Mouse (Mus musculus) heart, postnatal 10 days (tissue): ENCODE measurements around the gene Myh1. TPM values are rescaled to one million over a fixed set of nuclear protein-coding genes. Genes with fewer than 3 reads are reported as not detected.
A peak's percentile ranks its signal among the peaks of the same experiment; 100 is the strongest.

ENCODE experiments used
- DNase-seq, 2 experiments: peaks; one replicate each; pipeline ENCODE4 v3.0.0; 2021
- intact Hi-C: fragments of 180-260 bp; cut with DNase I; formaldehyde crosslinking; loops from one replicate; pipeline ENCODE4 v1.15.1; 2025
- total RNA-seq, 2 experiments: library from RNA; stranded (reverse); gene quantifications; 2 replicates each; pipeline ENCODE4 v1.2.3; 2021

Myh1 gene
- under 1 TPM in 1 of 2 experiments, not detected in 1; 0.52 TPM for total RNA-seq

GRCm38 (mm10) chr11:67199752-67200151 is at the start of gene Myh1:
Gene Myh1 (plus strand): TSS chr11:67200052.
- no peak for DNase-seq
- intact Hi-C loops: no loop called here

DNA sequence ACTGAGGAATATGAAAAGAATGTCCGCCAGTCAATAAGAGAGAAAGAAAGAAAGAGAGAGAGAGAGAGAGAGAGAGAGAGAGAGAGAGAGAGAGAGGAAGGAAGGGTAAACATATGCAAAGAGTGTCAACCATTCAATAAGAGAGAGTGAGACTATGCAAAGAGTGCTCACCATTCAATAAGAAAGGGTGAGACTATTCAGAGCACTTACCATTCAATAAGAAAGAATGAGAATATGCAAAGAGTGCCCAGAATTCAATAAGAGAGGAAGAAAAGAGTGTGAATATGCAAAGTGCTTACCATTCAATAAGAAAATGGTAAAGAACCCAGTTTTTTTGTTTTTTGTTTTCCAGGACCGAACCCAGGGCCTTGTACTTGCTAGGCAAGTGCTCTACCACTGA is 49.6 kb upstream of the Myh1 start:
- no peak for DNase-seq

DNA sequence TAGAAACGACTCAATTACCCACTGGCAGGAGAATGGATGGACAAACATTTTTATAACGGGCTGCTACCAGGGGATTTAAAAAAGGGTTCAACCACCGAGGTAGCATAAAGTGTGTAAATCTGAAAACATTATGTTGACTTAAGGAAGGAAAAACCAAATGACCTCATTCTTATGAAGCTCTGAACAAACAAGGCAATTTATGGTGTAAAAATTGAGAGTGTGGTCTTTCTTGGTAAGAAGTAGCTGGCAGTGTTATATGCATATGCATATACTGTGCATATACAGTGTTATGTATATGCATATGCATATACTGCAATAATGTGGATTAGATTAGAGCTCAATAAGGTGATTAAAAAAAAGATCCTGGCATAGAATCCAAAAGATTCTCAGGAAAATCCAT is 48.7 kb upstream of the Myh1 start:
- no peak for DNase-seq
- intact Hi-C loops: no loop called here

More for the DNA sequence above, 49.6 kb upstream of the Myh1 start:
- intact Hi-C loops: no loop called here

GRCm38 (mm10) chr11:67151651-67152630 is 47.9 kb upstream of the Myh1 start:
- intact Hi-C loops: no loop called here
- peak in 1 of 2 experiments; percentile 4 for DNase-seq

GRCm38 (mm10) chr11:67153123-67153522 is 46.7 kb upstream of the Myh1 start:
- peak; percentile 13 to 38 for DNase-seq
- intact Hi-C loops: no loop called here

- intact Hi-C loops: no loop called here
Measured at GRCm38 (mm10) chr11:67153843-67154242, 46.0 kb upstream of the Myh1 start.

DNA sequence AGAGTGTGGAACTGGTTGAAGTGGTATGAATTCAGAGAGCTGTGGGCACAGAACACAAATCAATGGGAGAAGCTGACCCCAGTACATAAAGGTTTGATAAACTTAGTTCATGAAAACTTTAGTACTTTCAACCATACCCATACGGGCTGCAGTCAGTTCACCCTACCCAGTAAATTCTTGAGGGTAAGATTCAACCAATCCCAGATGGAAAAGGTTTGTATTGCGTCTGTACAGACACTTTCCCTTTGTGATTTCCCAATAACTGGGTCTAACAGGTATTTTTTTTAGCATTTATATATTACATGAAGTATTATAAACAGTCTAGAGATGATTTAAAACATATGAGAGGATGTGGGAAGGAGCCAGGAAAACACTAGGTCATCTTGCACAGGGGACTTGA is 44.2 kb upstream of the Myh1 start:
- intact Hi-C loops: no loop called here
- no peak for DNase-seq

More at GRCm38 (mm10) chr11:67153843-67154242, 46.0 kb upstream of the Myh1 start:
- DNase-seq: no peak

DNA sequence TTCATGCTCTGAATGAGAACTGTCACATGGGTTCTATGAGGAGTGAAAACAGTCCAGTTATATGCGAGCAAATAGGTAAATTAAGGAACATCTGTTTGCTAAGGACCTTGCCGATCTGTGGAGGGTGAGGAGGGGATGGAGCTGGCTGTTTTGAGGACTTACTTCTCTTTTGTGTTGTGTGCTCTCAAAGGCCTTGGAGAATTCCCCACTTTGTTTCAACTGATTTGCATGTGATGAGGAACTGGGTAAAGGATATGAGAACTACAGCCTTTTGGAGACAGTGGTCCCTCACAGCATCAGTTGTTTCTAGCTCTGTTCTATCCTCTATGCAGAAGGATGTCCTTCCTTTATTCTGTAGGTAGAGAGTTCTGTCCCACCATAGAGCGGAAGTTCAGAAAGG is 39.7 kb upstream of the Myh1 start:
- intact Hi-C loops: no loop called here
- DNase-seq: no peak

DNA sequence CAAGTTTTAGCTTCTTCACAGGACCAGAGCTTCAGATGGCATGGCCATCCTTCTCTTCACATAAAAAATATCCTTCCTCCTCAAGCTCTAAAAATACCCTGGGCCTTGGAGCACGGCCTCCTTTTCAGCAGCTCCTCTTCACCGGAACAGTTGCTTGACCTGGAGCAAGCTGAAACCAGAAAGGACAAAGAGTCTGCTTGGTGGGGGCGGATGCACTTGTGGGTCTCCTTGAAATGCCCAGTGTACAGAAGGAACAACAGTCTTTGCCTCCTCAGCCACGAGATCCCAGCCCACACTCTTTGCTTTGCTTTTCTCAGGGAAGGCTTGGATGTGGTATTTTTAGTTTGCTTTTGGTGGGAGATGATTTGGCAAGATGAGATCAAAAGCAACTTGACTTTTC is 36.2 kb upstream of the Myh1 start:
- intact Hi-C loops: no loop called here
- no peak for DNase-seq

DNA sequence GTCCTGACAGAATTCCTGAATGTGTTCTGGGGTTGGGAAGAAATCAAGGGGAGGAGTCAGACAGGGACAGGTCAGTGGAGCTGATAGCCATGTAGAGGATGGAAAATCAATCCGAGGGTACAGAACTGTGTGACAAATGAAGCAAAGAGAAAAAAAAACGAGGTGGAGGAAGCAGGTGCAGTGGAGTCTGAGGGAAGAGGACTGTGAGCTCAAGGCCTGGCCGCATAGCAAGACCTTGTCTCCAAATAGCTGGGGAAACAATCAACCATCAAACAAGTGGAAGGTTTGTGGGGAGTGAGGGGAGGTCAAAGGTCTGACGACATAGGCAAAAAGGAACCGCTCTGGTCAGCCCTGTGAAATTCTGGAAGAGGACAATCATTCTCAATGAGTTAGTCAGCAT is 35.0 kb upstream of the Myh1 start:
- no peak for DNase-seq

DNA sequence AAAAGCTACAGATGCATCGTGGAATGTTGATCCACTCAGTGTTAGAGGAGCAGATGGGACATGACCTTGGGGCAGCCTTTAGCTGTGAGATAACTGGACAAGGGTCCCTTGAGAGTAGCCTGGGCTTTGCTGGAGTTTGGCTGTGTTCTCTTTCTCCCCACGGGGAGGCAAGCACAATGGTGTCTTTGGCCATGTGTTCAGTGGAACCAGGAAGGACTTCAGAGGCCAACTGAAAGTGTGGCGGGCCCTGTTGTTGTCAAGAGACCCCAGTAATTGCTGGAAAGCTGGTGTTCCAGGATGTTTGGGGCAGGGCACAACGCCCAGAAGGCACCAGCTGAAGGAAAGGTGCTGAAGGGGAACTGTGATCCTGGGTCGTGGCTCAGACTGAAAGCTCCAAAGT is 30.6 kb upstream of the Myh1 start:
- DNase-seq: peak; percentile 6
- intact Hi-C loops: no loop called here

More for the DNA sequence above, 35.0 kb upstream of the Myh1 start:
- intact Hi-C loops: no loop called here

DNA sequence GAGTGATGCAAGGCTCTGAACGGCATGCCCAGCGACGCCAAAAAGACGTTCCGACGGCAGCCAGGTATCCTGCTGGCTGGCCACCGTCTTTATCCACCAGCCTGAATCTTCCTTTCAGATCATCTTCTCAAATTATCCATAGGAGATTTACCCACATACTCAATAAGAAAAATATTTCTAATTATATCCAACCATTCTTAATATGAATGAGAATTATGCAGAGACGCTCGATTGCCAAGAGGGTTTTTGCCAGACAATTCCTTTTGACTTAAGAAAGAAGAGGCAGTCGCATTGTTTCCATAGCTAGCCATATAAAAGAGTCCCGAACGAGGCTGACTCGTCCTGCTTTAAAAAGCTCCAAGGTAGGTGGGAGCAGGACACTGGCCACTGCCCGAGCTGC is 29.1 kb upstream of the Myh1 start, which contains the start of gene Myh2:
TSS of gene Myh2 (plus strand) at position 301 of the 400 bp plus-strand sequence.
- no peak for DNase-seq
- intact Hi-C loops: no loop called here

DNA sequence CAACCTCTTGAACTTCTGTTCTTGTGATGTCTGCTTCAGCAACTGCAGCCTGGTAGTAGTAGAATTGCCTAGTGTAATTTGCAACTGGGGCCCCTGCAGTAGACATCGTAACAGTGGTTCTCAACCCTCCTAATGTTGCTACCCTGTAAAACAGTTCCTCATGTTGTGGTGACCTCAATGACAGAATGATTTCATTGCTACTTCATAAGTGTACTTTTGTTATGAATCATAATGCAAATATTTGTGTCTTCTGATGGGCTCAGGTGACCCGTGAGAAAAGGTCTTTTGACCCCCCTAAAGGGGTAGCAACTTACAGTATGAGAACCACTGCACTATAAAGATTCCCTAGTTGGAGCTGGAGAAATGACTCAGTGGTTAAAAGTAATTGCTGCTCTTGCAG is 27.4 kb upstream of the Myh1 start:
- intact Hi-C loops: no loop called here
- no peak for DNase-seq

DNA sequence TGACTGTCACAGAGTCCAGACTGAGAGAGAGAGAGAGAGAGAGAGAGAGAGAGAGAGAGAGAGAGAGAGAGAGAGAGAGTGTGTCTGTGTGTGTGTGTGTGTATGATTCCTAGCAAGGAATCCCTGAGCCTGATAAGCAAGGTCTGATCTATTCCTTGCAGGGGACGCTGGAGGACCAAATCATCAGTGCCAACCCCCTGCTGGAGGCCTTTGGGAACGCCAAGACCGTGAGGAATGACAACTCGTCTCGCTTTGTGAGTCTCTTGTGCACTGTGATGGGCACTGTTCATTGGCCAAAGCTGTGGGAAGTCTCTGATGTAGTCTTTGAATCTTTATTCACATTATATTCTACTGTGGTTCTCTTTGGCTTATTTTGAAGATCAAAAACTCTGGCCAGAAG is 23.5 kb upstream of the Myh1 start:
- no peak for DNase-seq
- intact Hi-C loops: no loop called here

DNA sequence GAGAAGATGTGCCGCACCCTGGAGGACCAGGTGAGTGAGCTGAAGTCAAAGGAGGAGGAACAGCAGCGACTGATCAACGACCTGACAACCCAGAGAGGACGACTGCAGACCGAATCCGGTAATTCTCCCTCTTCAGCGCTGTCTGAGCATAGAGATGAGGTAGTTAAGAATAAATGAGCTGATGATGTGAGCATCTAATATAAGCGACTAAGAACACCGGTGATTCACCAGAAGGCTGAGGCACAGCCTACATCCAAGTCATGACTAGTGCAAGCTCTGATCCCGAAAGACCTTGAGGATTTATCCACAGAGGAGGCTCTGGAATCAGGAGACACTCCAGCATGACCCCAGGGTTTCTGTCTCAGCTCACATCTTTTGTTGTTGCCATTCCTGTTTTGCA is 9.5 kb upstream of the Myh1 start:
- intact Hi-C loops: no loop called here
- no peak for DNase-seq

DNA sequence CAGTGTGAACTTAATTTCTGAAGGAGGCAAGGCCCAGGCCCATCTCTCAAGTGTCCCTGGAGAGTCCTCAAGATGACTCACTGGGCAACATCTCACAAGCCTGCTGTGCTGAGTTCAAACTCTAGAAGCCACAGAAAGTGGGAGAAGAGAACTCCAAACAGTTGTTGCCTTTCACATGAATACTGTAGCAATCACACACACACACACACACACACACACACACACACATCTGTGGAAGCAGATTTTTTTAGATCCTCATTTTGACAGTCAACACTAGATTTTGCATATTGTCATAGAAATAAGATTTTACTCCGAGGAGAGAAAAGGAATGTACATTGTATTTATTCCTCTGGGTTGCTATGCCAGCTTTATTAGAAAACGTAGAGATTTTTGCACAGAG is 9.0 kb upstream of the Myh1 start:
- DNase-seq: no peak
- intact Hi-C loops: no loop called here

- intact Hi-C loops: no loop called here
Measured at GRCm38 (mm10) chr11:67191496-67191895, 8.4 kb upstream of the Myh1 start.

DNA sequence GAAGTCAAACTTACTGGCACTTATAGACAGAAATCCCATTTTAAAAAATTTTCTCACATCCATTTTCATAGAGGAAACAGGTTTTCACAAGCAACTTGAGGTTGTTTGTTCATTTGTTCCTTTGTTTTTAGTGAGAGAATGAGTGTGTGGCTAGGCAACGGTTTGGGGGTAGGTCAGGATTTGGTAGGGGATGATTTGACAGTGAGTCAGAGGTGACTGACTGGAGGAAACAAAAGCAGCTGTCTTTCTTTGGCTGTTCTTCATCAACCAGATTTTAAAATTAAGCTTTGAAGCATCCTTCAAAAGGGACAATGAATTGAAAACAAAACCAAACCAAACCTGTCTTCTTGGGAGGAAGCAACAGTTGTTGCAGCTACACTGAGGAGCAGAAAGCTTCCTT is 531 bp upstream of the Myh1 start:
- intact Hi-C loops: no loop called here
- no peak for DNase-seq

More at GRCm38 (mm10) chr11:67191496-67191895, 8.4 kb upstream of the Myh1 start:
- DNase-seq: no peak

GRCm38 (mm10) chr11:67204766-67205165 is 4.9 kb downstream of the Myh1 start:
- no peak for DNase-seq
- intact Hi-C loops: no loop called here

- no peak for DNase-seq
- intact Hi-C loops: no loop called here
Measured at GRCm38 (mm10) chr11:67221803-67222202, 22.0 kb downstream of the Myh1 start.

DNA sequence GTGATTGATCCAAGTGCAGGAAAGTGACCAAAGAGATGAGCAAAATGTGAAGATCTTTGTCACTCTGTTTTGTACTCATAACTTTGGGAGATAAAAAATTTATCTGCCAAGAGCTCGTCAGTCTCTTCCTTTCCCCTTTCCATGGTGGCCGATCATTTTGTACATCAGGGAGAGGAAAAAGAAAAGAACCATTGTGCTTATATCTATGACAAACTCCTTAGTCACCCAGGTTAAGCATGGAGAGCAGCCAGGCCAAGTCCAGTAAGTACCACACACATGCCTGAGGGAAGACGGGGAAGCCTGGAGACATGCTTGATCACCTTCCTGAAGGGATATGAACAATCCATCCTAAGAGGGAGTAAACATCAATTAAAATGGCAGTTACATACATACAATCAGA is 24.6 kb downstream of the Myh1 start:
- intact Hi-C loops: no loop called here
- no peak for DNase-seq

DNA sequence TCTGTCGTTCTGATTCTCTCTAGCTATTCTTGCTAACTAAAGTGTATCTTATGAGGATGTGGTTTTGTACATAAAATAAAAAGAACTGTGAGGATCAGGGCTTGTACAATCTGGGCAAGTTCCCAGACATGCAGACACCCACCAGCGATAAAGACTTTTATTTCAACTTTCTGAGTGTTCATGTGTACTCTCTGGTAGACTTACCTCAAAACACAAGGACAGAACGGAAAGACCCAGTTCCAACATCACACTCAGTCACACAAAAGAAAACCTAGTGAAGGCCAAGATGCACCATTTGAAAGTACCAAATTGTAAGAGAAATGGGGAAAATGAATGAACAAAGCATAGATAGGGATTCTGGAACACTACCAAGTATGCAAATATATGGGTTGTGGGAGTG is 28.9 kb downstream of the Myh1 start:
- intact Hi-C loops: no loop called here
- DNase-seq: no peak
